Mouse (Mus musculus) megakaryocyte-erythroid progenitor cell, adult 5-6 weeks (primary cell): ENCODE results near the gene Plekha6. TPM values are rescaled to one million over a fixed set of nuclear protein-coding genes. Genes with fewer than 3 reads are reported as not detected.

Experiments
- ATAC-seq: replicated peaks from 2 replicates; pipeline ENCODE4 v1.8.0; 2016; ENCODE audit warnings: mild to moderate bottlenecking, inconsistent platforms; ENCODE audit not compliant: severe bottlenecking, poor library complexity, low FRiP score, low TSS enrichment
- total RNA-seq, 2 experiments: library from RNA; stranded (forward) in 1 of 2; stranded (reverse) in 1 of 2; fragments of 200-1000, 215-1000 nt in 1 of 2; fragments of >200 nt in 1 of 2; fragmentation: Nextera tagmentation in 1 of 2; gene quantifications; 2 replicates each; pipeline ENCODE4 v1.2.3; 2014 to 2017

Gene Plekha6
- total RNA-seq, 2 experiments from 2014 or later: 2.2 to 18.6 TPM

- ATAC-seq: no peak
These were observed 28.2 kb upstream of the Plekha6 start for GRCm38 (mm10) chr1:133135808-133136207.

GRCm38 (mm10) chr1:133138401-133138800, 25.6 kb upstream of the Plekha6 start:
- ATAC-seq: no peak

- ATAC-seq: peak; percentile 74
These were observed 17.7 kb upstream of the Plekha6 start for GRCm38 (mm10) chr1:133146014-133147009.

- no peak for ATAC-seq
These were observed 16.7 kb upstream of the Plekha6 start for GRCm38 (mm10) chr1:133147324-133147723.

GRCm38 (mm10) chr1:133148122-133148521, 15.9 kb upstream of the Plekha6 start:
- ATAC-seq: no peak

- no peak for ATAC-seq
These were observed 13.5 kb upstream of the Plekha6 start for GRCm38 (mm10) chr1:133150556-133150955.

GRCm38 (mm10) chr1:133152213-133152612, 11.8 kb upstream of the Plekha6 start:
- ATAC-seq: no peak

GRCm38 (mm10) chr1:133155270-133155669, 8.7 kb upstream of the Plekha6 start:
- no peak for ATAC-seq

GRCm38 (mm10) chr1:133159128-133159564, 4.9 kb upstream of the Plekha6 start:
- ATAC-seq: 0 out of 2 replicates have a peak, but pooled peaks have one; percentile 17

GRCm38 (mm10) chr1:133161559-133161958, 2.5 kb upstream of the Plekha6 start:
- no peak for ATAC-seq

- ATAC-seq: no peak
These were observed 2.0 kb upstream of the Plekha6 start for GRCm38 (mm10) chr1:133162046-133162445.

GRCm38 (mm10) chr1:133162981-133163380, 1.0 kb upstream of the Plekha6 start:
- no peak for ATAC-seq

- no peak for ATAC-seq
These were observed 591 bp downstream of the Plekha6 start for GRCm38 (mm10) chr1:133164591-133165011.

GRCm38 (mm10) chr1:133165111-133165510, 1.1 kb downstream of the Plekha6 start:
- no peak for ATAC-seq

- ATAC-seq: no peak
These were observed 4.5 kb downstream of the Plekha6 start for GRCm38 (mm10) chr1:133168318-133169060.

- no peak for ATAC-seq
These were observed 6.2 kb downstream of the Plekha6 start for GRCm38 (mm10) chr1:133170196-133170595.

GRCm38 (mm10) chr1:133171357-133171756, 7.3 kb downstream of the Plekha6 start:
- no peak for ATAC-seq

GRCm38 (mm10) chr1:133175150-133175549, 11.1 kb downstream of the Plekha6 start:
- ATAC-seq: no peak

- peak; percentile 59 for ATAC-seq
These were observed 13.6 kb downstream of the Plekha6 start for GRCm38 (mm10) chr1:133177480-133178172.
